Mouse (Mus musculus) embryonic fibroblast, embryonic 13.5 days (primary cell): ENCODE data around the gene Ofd1. TPM values are rescaled to one million over a fixed set of nuclear protein-coding genes. Genes with fewer than 3 reads are reported as not detected.

ENCODE experiments used
- H3K27ac ChIP-seq: 2 replicates; pipeline ENCODE4 v1.5.1; 2012; ENCODE audit warnings: low read length, control low read depth, inconsistent platforms; ENCODE audit not compliant: insufficient read depth
- H3K4me1 ChIP-seq: 2 replicates; pipeline ENCODE4 v1.6.1; 2011; ENCODE audit warnings: low read length; ENCODE audit not compliant: control insufficient read depth, insufficient read depth
- H3K4me3 ChIP-seq: 2 replicates; pipeline ENCODE4 v1.5.1; 2011; ENCODE audit warnings: mild to moderate bottlenecking, control low read depth, low read length; ENCODE audit not compliant: insufficient read depth
- CTCF ChIP-seq: IDR thresholded peaks from 2 replicates; pipeline ENCODE4 v1.5.1; 2011; ENCODE audit warnings: mild to moderate bottlenecking, control low read depth, low read length, moderate library complexity, borderline replicate concordance; ENCODE audit not compliant: insufficient read depth
- POLR2A ChIP-seq: IDR thresholded peaks from 2 replicates; pipeline ENCODE4 v1.6.1; 2011; ENCODE audit warnings: low read depth, mild to moderate bottlenecking, control low read depth, low read length, moderate library complexity
- polyA plus RNA-seq: library from polyadenylated mRNA; stranded (reverse); fragments of >200 nt; gene quantifications from 2 replicates; pipeline ENCODE4 v1.2.4, GENCODE M21; 2011; ENCODE audit warnings: low read depth; ENCODE audit not compliant: missing spikeins, insufficient read length

The Ofd1 gene
- polyA plus RNA-seq, 1 experiment: 15.0 TPM

DNA sequence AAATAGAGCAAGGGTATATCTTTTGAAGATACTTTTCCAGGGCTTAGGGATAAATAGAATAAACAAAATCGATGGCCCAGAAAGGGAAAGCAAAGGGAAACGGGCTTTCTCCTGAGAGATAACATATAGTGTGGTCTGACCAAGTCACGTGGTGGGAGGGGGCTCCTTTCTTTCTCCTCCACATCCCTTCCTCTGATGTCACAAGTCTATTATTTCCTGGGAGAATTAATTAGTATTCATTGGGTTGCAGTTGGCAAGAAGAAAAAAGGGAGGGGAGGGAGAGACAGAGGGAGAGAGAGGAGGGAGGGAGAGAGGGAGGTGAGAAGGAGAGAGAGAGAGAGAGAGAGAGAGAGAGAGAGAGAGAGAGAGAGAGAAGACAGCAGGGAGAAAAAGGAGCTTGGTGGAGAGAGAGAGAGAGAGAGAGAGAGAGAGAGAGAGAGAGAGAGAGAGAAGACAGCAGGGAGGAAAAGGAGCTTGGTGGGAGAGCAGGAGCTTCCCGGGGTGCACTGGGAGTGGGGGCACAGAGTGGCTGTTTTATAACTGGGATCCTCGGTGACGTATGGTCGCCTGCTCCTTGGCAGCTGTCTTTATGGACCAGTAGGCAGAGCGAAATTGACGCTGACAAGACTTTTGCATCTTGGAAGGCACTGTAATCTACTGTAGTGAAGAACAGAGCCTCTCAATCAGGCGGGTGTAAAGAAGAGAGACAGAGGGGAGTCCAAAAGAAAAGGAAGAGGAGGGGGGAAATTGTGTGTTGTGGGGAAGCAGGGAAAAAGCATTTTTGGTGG, 96.1 kb downstream of the Ofd1 start:
- no peak overlapping the region; the same call in 1 of the 2 replicates for H3K4me3 ChIP-seq
- TF ChIP-seq CTCF: no peak
- no peak for TF ChIP-seq POLR2A
- H3K4me1 ChIP-seq: no peaks in the 10 kb centered on the region
- H3K27ac ChIP-seq: no peak overlapping the region

DNA sequence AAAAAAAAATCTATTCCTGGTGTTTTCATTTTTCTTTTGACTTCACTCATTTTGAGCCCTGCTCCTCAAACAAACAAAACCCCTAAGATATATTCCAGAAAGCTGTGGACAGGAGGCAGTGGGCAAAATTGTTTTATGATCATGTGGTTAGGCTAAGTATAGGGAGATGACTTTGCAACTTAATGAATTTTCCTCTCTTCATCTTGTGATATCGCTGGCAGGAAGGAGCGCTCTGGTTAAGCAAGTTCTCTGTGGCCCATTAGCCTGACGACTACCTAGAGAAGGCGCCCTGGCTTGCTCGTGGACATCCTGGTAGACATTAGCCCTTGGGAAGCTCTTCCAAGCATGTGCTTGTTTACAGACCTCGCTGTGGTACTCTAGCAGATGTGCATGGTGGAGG, 98.7 kb downstream of the Ofd1 start:
- Histone ChIP-seq H3K4me3 (no peak overlapping the region), H3K4me1 (no peaks in the 10 kb centered on the region), H3K27ac (peak overlapping the region; percentile 19; the same call in 1 of the 2 replicates)
- TF ChIP-seq POLR2A (no peak), CTCF (no peak)

Other genes with a start within 250 kb of the Ofd1 start
- 20.1 and 48.3 TPM in 2 replicates for gene Gpm6b, start 201.8 kb downstream of the Ofd1 start, polyA plus RNA-seq
- gene Trappc2, start 130 bp downstream of the Ofd1 start, polyA plus RNA-seq: 14.5 and 15.6 TPM in 2 replicates
- gene Rab9, start 39.2 kb upstream of the Ofd1 start, polyA plus RNA-seq: 42.5 and 62.6 TPM in 2 replicates
- gene Tceanc, start 77.9 kb upstream of the Ofd1 start, polyA plus RNA-seq: 2.4 and 5.9 TPM in 2 replicates
- gene Egfl6, start 145.0 kb upstream of the Ofd1 start, polyA plus RNA-seq: 6.0 and 58.7 TPM in 2 replicates